Mouse (Mus musculus) heart, embryonic 13.5 days (tissue): ENCODE data around the gene Cabp2. TPM values are rescaled to one million over a fixed set of nuclear protein-coding genes. Genes with fewer than 3 reads are reported as not detected.
"Not testable (repeated sequence)": the region's sequence is repeated elsewhere in the genome, so short reads cannot be mapped to it uniquely, and the experiment has no call there.

Source experiments
- ATAC-seq: fragments of 200-750 bp; cut with Nextera tagmentation; 2 replicates; pipeline ENCODE4 v1.8.0; 2017; ENCODE audit warnings: moderate TSS enrichment; ENCODE audit not compliant: insufficient number of reproducible peaks, low FRiP score, low TSS enrichment; ENCODE audit errors: extremely low read depth
- H3K27ac ChIP-seq: fragments of 300-500 bp; sonication (generic); replicated peaks from 2 replicates; pipeline ENCODE4 v1.5.1; 2015; ENCODE audit warnings: moderate library complexity, mild to moderate bottlenecking, inconsistent platforms
- H3K27me3 ChIP-seq: fragments of 300-500 bp; sonication (generic); replicated peaks from 2 replicates; pipeline ENCODE4 v1.6.1; 2015; ENCODE audit warnings: mild to moderate bottlenecking, inconsistent platforms
- H3K36me3 ChIP-seq: fragments of 300-500 bp; sonication (generic); 2 replicates; pipeline ENCODE4 v1.6.1; 2015; ENCODE audit warnings: mild to moderate bottlenecking, inconsistent platforms
- H3K4me1 ChIP-seq: fragments of 300-500 bp; sonication (generic); 2 replicates; pipeline ENCODE4 v1.6.1; 2015; ENCODE audit warnings: inconsistent platforms
- H3K4me2 ChIP-seq: fragments of 300-500 bp; sonication (generic); 2 replicates; pipeline ENCODE4 v1.6.1; 2015; ENCODE audit warnings: inconsistent platforms, mild to moderate bottlenecking, moderate library complexity
- H3K4me3 ChIP-seq: fragments of 300-500 bp; sonication (generic); 2 replicates; pipeline ENCODE4 v1.5.1; 2015; ENCODE audit warnings: moderate library complexity, mild to moderate bottlenecking, inconsistent platforms
- H3K9ac ChIP-seq: fragments of 300-500 bp; sonication (generic); 2 replicates; pipeline ENCODE4 v1.6.1; 2015; ENCODE audit warnings: inconsistent platforms, mild to moderate bottlenecking, moderate library complexity
- H3K9me3 ChIP-seq: fragments of 300-500 bp; sonication (generic); 2 replicates; pipeline ENCODE4 v1.6.1; 2016; ENCODE audit warnings: inconsistent platforms
- WGBS: fragments of 180-500 bp; shearing (Covaris S2); methylation state at CpG from one replicate; pipeline ENCODE4 v1.1.7; 2015; ENCODE audit warnings: mixed read lengths; 5-methylcytosine and 5-hydroxymethylcytosine counted together
- polyA plus RNA-seq: library from polyadenylated mRNA; unstranded; fragments of >200 nt; fragmentation: Nextera tagmentation; extraction: Ambion mirVana; gene quantifications from 2 replicates; pipeline ENCODE4 v1.2.1, GENCODE M21; 2015

Gene Cabp2
- polyA plus RNA-seq, 1 experiment from 2014 or later: not detected

GRCm38 (mm10) chr19:4068242-4068641 is 13.1 kb upstream of the Cabp2 start:
- not testable (repeated sequence) for H3K27ac ChIP-seq, H3K9me3 ChIP-seq, ATAC-seq, H3K4me3 ChIP-seq, H3K27me3 ChIP-seq, H3K9ac ChIP-seq, H3K36me3 ChIP-seq, H3K4me2 ChIP-seq, H3K4me1 ChIP-seq
- 86% methylated on average over 2 of the region's 2 CpGs for WGBS

- no peak overlapping the region for H3K4me3 ChIP-seq
- no peaks in the 10 kb centered on the region for H3K36me3 ChIP-seq
- no peak overlapping the region for H3K27ac ChIP-seq
- peaks cover 3% of the 10 kb centered on the region; the same call in 1 of the 2 replicates for H3K4me1 ChIP-seq
- H3K9me3 ChIP-seq: no peaks in the 10 kb centered on the region
- H3K9ac ChIP-seq: no peak overlapping the region
- no peak overlapping the region for H3K4me2 ChIP-seq
- ATAC-seq: no peak
- no peaks in the 10 kb centered on the region; the same call in 1 of the 2 replicates for H3K27me3 ChIP-seq
- WGBS: 71% methylated on average over 15 of the region's 15 CpGs
Measured at GRCm38 (mm10) chr19:4068717-4069410, 12.5 kb upstream of the Cabp2 start.

DNA sequence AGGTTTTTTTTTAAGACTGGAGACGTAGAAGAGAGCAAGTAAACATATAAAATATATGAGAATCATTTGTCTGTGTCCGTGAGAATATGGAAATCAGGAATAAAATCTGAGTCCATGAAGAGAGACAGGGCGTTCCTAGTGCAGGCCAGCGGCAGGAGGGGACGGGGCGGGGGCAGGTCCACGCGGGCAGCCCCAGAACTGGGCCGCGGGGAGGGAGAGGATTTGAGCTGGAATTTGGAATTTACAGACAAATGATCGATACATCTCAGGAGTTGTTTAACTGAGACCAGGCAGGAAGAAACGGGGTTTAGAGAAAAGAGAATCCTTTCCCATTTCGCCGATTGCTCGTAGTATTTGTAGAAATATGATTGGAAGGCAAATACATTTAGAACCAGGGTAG is 11.1 kb upstream of the Cabp2 start:
- no peaks in the 10 kb centered on the region for H3K4me1 ChIP-seq
- no peaks in the 10 kb centered on the region for H3K36me3 ChIP-seq
- H3K27me3 ChIP-seq: no peaks in the 10 kb centered on the region; the same call in 1 of the 2 replicates
- no peaks in the 10 kb centered on the region for H3K9me3 ChIP-seq
- no peak for ATAC-seq
- H3K4me3 ChIP-seq: no peak overlapping the region
- H3K27ac ChIP-seq: no peak overlapping the region
- WGBS: 70% methylated on average over 15 of the region's 15 CpGs
- no peak overlapping the region for H3K4me2 ChIP-seq
- H3K9ac ChIP-seq: no peak overlapping the region

DNA sequence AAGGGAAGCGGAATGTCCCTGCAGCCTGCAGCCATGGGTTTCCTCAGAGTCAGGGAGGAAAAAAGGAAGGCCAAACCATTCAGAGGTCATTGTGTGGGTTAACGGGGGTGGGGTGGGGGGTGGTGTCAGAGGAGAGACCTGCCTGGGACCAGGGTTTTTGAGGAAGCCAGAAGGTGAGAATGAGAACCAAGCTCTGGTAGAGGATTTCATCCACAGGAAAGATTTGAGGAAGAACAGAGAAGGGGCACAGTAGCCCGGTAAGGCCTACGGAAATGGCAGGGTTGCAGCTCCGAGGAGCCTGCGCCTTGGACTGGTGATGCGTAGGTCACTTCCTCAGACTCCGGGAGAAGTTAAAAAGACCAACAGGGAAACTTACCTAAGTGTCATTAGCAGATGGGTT is 10.6 kb upstream of the Cabp2 start:
- Histone ChIP-seq H3K9me3 (no peaks in the 10 kb centered on the region), H3K4me2 (no peak overlapping the region), H3K4me3 (no peak overlapping the region), H3K9ac (no peak overlapping the region), H3K4me1 (no peaks in the 10 kb centered on the region), H3K36me3 (no peaks in the 10 kb centered on the region), H3K27me3 (no peaks in the 10 kb centered on the region; the same call in 1 of the 2 replicates), H3K27ac (no peak overlapping the region)
- 70% methylated on average over 8 of the region's 8 CpGs for WGBS
- no peak for ATAC-seq

DNA sequence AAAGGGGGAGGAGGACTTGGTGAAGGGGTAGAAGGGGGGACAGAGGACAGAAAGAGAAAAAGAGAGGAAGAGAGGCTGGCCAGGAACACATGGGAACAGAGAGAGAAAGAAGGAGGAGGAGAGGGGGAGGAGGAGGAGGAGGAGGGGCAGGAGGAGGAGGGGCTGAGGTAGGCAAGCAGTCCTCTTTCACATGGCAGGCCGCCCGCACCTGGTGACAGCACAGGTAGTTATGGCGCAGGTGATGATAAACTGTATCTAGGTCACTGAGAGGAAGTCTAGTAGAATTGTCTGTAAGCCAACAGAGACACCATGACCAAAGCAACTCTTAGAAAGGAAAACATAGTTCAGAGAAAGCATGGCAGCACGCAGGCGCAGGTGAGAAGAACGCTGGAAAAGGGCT is 10.0 kb upstream of the Cabp2 start:
- no peak overlapping the region for H3K27ac ChIP-seq
- H3K9me3 ChIP-seq: no peaks in the 10 kb centered on the region
- no peaks in the 10 kb centered on the region for H3K36me3 ChIP-seq
- no peaks in the 10 kb centered on the region for H3K4me1 ChIP-seq
- H3K4me3 ChIP-seq: no peak overlapping the region
- WGBS: 81% methylated on average over 6 of the region's 6 CpGs
- no peak overlapping the region for H3K9ac ChIP-seq
- no peak overlapping the region for H3K4me2 ChIP-seq
- no peak for ATAC-seq
- H3K27me3 ChIP-seq: no peaks in the 10 kb centered on the region; the same call in 1 of the 2 replicates

- no peak for ATAC-seq
- no peaks in the 10 kb centered on the region for H3K36me3 ChIP-seq
- H3K4me2 ChIP-seq: no peak overlapping the region
- H3K4me1 ChIP-seq: no peaks in the 10 kb centered on the region
- no peak overlapping the region for H3K9ac ChIP-seq
- no peak overlapping the region for H3K4me3 ChIP-seq
- no peak overlapping the region for H3K27ac ChIP-seq
- no peaks in the 10 kb centered on the region for H3K9me3 ChIP-seq
- WGBS: 73% methylated on average over 6 of the region's 6 CpGs
- no peaks in the 10 kb centered on the region; the same call in 1 of the 2 replicates for H3K27me3 ChIP-seq
Measured at GRCm38 (mm10) chr19:4072706-4073424, 8.5 kb upstream of the Cabp2 start.

DNA sequence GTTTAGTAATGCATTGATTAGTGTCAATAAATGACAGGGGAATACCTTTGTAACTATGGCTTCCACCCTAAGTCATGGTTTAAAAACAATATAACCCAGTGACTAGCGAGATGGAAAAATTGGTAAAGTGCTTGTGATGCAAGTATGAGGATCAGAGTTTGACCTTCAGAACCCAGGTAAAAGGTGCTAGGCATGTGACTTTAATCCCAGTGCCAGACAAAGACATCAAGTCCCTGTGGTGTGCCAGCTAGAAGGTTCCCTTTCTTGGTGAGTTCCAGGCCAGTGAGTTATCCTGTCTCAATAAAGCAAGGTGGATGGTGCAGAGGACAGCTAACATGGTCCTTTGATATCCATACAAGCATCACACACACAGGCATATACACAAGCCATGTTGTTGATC is 5.8 kb upstream of the Cabp2 start:
- no peaks in the 10 kb centered on the region for H3K4me1 ChIP-seq
- no peaks in the 10 kb centered on the region for H3K27me3 ChIP-seq
- no peak overlapping the region for H3K4me2 ChIP-seq
- ATAC-seq: no peak
- H3K36me3 ChIP-seq: no peaks in the 10 kb centered on the region
- H3K27ac ChIP-seq: no peak overlapping the region
- H3K9me3 ChIP-seq: no peaks in the 10 kb centered on the region
- H3K4me3 ChIP-seq: no peak overlapping the region
- WGBS: 81% methylated on average over 1 of the region's 1 CpGs
- H3K9ac ChIP-seq: no peak overlapping the region

DNA sequence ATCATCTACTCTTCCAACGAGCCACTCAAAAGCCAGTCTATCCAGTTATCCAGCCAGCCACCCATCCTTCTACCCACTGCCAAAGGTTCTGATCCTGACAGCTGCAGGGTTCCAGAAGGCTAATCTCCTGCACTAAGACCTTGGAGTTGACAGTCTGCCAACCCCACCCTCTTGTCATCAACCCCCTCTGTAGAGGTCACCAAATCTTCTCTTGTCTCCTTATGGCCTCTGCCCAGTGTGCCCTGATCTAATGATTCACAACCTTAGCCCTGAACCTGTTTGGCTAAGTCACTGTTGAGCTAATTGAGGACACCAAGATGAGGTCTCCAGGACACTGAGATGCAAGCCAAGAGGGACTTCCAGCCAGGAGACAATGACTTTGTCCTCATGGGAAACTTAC is 1.8 kb upstream of the Cabp2 start:
- Histone ChIP-seq H3K36me3 (no peaks in the 10 kb centered on the region), H3K27ac (no peak overlapping the region), H3K9ac (no peak overlapping the region), H3K4me1 (peaks cover 3% of the 10 kb centered on the region; the same call in 1 of the 2 replicates), H3K27me3 (peaks cover 28% of the 10 kb centered on the region), H3K4me3 (no peak overlapping the region), H3K9me3 (no peaks in the 10 kb centered on the region), H3K4me2 (no peak overlapping the region)
- 72% methylated on average over 1 of the region's 1 CpGs for WGBS
- ATAC-seq: no peak

- H3K36me3 ChIP-seq: no peaks in the 10 kb centered on the region
- no peaks in the 10 kb centered on the region for H3K9me3 ChIP-seq
- no peak overlapping the region for H3K27ac ChIP-seq
- H3K4me2 ChIP-seq: no peak overlapping the region
- H3K4me1 ChIP-seq: peaks cover 3% of the 10 kb centered on the region; the same call in 1 of the 2 replicates
- ATAC-seq: no peak
- no peak overlapping the region for H3K9ac ChIP-seq
- peaks cover 36% of the 10 kb centered on the region for H3K27me3 ChIP-seq
- H3K4me3 ChIP-seq: no peak overlapping the region
- 44% methylated on average over 8 of the region's 8 CpGs for WGBS
Measured at GRCm38 (mm10) chr19:4080511-4081009, 818 bp upstream of the Cabp2 start.

DNA sequence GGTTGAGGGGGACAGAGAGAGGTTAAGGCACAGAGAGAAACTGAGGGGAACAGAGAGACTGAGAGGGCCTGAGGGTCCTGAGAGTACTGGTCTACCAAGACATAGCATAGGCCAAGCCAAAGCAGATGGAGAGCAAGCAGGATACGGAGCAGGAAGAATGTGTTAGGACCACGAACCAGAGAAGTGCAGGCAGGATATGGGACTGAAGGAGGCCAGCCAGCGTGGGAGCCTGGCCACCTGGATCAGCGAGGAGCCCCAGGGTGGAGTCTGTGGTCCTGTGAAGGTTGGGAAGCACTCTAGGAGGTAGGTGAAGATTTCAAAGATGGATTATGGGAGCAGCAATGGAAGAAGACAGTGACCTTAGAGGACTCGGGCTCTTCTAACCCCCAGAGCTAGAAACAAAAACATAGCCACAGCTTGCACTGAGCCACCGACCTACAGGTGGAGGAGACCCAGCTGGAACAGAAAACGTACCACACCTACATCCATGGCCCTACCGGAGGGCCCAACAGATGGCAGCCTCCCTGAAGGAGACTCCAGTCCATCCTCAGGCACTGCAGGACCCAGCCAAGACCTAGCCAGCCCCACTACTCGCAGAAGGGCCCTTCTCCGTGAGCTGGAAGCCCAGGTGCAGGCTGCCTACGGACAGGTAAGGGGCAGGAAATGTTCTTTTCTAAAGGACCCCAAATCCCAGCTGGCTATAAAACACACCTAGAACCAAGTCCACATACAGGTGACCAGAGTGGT is 1.0 kb downstream of the Cabp2 start:
- no peak overlapping the region for H3K27ac ChIP-seq
- H3K9ac ChIP-seq: no peak overlapping the region
- H3K27me3 ChIP-seq: peaks cover 43% of the 10 kb centered on the region
- H3K4me2 ChIP-seq: no peak overlapping the region
- H3K36me3 ChIP-seq: no peaks in the 10 kb centered on the region
- no peak overlapping the region for H3K4me3 ChIP-seq
- 70% methylated on average over 11 of the region's 11 CpGs for WGBS
- H3K9me3 ChIP-seq: no peaks in the 10 kb centered on the region
- ATAC-seq: no peak
- peaks cover 9% of the 10 kb centered on the region for H3K4me1 ChIP-seq

DNA sequence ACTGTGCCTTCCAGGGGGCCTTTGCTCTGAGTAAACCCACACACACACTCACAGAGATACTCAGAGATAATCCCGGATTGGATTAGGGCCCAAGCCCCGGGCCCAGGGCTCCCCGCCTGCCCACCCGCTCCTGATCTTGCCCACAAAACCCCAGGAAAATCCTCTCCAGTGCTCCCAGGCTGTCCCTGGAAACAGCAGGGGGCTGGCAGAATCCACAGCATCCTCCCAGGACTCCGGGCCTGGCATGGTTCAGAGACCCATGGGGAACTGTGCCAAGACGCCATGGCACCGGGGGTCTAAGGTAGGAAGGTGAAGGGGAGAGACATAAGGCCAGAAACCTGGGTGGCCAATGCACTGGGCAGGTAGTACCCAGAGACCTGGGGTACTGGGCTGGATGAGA is 1.9 kb downstream of the Cabp2 start:
- ATAC-seq: no peak
- Histone ChIP-seq H3K4me3 (no peak overlapping the region), H3K27me3 (peaks cover 46% of the 10 kb centered on the region), H3K27ac (no peak overlapping the region), H3K9me3 (no peaks in the 10 kb centered on the region), H3K36me3 (no peaks in the 10 kb centered on the region), H3K9ac (no peak overlapping the region), H3K4me1 (peaks cover 13% of the 10 kb centered on the region), H3K4me2 (no peak overlapping the region)
- 76% methylated on average over 7 of the region's 7 CpGs for WGBS
